Mouse (Mus musculus): Measurements from ENCODE around the gene Rin3. TPM values are rescaled to one million over a fixed set of nuclear protein-coding genes. Genes with fewer than 3 reads are reported as not detected.
A peak's percentile ranks its signal among the peaks of the same experiment; 100 is the strongest.

The Rin3 gene
- polyA plus RNA-seq, 1 experiment from 2014 or later = 9.0 TPM

DNA sequence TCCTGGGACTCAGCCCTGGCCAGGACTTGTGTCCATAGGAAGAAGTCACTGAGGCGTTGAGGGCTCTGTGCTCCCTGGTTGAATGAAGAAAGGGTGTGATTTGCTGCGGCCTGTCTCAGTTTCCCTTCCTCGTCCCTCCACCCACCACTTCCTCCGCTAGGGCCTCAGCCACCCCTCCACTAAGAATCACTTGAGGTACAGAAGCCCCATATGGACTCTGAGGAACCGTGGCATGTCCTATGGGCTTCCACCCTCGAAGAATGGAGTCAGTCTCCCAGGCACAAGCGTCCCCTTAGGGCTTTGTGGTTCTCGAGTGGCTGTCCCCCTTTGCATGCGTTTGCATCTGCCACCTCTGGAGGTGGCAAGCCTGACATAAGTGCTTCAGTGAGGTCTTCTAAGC, 100.4 kb downstream of the Rin3 start:
- Histone ChIP-seq H3K27me3 (no peaks in the 10 kb centered on the region), H3K9me3 (replicated peaks) (no peaks in the 10 kb centered on the region), H3K9ac (no peak overlapping the region), H3K4me1 (replicated peaks) (no peaks in the 10 kb centered on the region), H3K4me2 (no peak overlapping the region), H3K4me3 (no peak overlapping the region), H3K27ac (no peak overlapping the region), H3K36me3 (peaks cover 35% of the 10 kb centered on the region)
- WGBS = 85% methylated on average over 9 of the region's 9 CpGs
- ATAC-seq (replicated peaks; ENCODE audit: insufficient number of reproducible peaks, insufficient read depth, low FRiP score, low read depth) = no peak

DNA sequence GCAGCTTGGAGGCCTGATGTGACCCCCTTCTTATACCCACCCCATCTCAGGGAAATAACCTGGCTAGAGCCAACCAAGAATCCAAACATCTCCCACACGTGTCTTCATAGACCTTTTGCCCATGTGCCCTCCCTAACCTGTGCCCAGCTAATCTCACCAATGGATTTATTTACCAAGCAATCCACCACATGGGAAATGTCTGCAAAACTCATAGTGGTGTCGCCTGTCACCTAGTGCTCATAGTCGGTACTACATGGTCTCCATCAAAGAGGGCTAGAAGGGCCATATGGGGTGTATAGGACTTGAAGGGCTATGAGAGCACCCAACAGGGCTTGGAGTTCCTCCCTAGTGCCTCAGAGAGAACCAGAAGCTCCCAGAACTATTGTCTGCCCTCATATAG, 102.0 kb downstream of the Rin3 start:
- Histone ChIP-seq H3K36me3 (peaks cover 34% of the 10 kb centered on the region), H3K9ac (no peak overlapping the region), H3K4me1 (replicated peaks) (no peaks in the 10 kb centered on the region), H3K9me3 (replicated peaks) (no peaks in the 10 kb centered on the region), H3K27ac (no peak overlapping the region), H3K27me3 (no peaks in the 10 kb centered on the region), H3K4me3 (no peak overlapping the region), H3K4me2 (no peak overlapping the region)
- ATAC-seq (replicated peaks; ENCODE audit: insufficient number of reproducible peaks, insufficient read depth, low FRiP score, low read depth) = no peak
- WGBS = 25% methylated on average over 3 of the region's 3 CpGs

- H3K4me3 ChIP-seq = no peak overlapping the region
- peaks cover 25% of the 10 kb centered on the region for H3K36me3 ChIP-seq
- ATAC-seq (replicated peaks; ENCODE audit: insufficient number of reproducible peaks, insufficient read depth, low FRiP score, low read depth) = no peak
- H3K4me2 ChIP-seq = no peak overlapping the region
- 57% methylated on average over 16 of the region's 16 CpGs for WGBS
- no peaks in the 10 kb centered on the region for H3K9me3 ChIP-seq (replicated peaks)
- no peaks in the 10 kb centered on the region for H3K4me1 ChIP-seq (replicated peaks)
- no peaks in the 10 kb centered on the region for H3K27me3 ChIP-seq
- H3K9ac ChIP-seq = no peak overlapping the region
- no peak overlapping the region for H3K27ac ChIP-seq
These were observed 104.5 kb downstream of the Rin3 start for GRCm38 (mm10) chr12:102387219-102387917.

- 42% methylated on average over 8 of the region's 8 CpGs for WGBS
- Histone ChIP-seq H3K4me3 (no peak overlapping the region), H3K36me3 (peaks cover 33% of the 10 kb centered on the region), H3K27me3 (no peaks in the 10 kb centered on the region), H3K9me3 (replicated peaks) (no peaks in the 10 kb centered on the region), H3K27ac (no peak overlapping the region), H3K4me1 (replicated peaks) (no peaks in the 10 kb centered on the region), H3K9ac (no peak overlapping the region), H3K4me2 (no peak overlapping the region)
- ATAC-seq (replicated peaks; ENCODE audit: insufficient number of reproducible peaks, insufficient read depth, low FRiP score, low read depth) = no peak
These were observed 107.2 kb downstream of the Rin3 start for GRCm38 (mm10) chr12:102390042-102390441.

GRCm38 (mm10) chr12:102391109-102391508, 108.3 kb downstream of the Rin3 start:
- no peak overlapping the region for H3K4me2 ChIP-seq
- no peak for ATAC-seq (replicated peaks; ENCODE audit: insufficient number of reproducible peaks, insufficient read depth, low FRiP score, low read depth)
- H3K36me3 ChIP-seq = peaks cover 36% of the 10 kb centered on the region
- no peaks in the 10 kb centered on the region for H3K27me3 ChIP-seq
- H3K9me3 ChIP-seq (replicated peaks) = no peaks in the 10 kb centered on the region
- no peaks in the 10 kb centered on the region for H3K4me1 ChIP-seq (replicated peaks)
- WGBS = 90% methylated on average over 2 of the region's 2 CpGs
- H3K4me3 ChIP-seq = no peak overlapping the region
- H3K27ac ChIP-seq = no peak overlapping the region
- no peak overlapping the region for H3K9ac ChIP-seq

GRCm38 (mm10) chr12:102391982-102392381, 109.1 kb downstream of the Rin3 start:
- no peaks in the 10 kb centered on the region for H3K4me1 ChIP-seq (replicated peaks)
- ATAC-seq (replicated peaks; ENCODE audit: insufficient number of reproducible peaks, insufficient read depth, low FRiP score, low read depth) = no peak
- H3K9me3 ChIP-seq (replicated peaks) = no peaks in the 10 kb centered on the region
- no peaks in the 10 kb centered on the region for H3K27me3 ChIP-seq
- 76% methylated on average over 4 of the region's 4 CpGs for WGBS
- H3K4me2 ChIP-seq = no peak overlapping the region
- H3K4me3 ChIP-seq = no peak overlapping the region
- H3K36me3 ChIP-seq = peaks cover 41% of the 10 kb centered on the region
- H3K27ac ChIP-seq = no peak overlapping the region
- no peak overlapping the region for H3K9ac ChIP-seq

DNA sequence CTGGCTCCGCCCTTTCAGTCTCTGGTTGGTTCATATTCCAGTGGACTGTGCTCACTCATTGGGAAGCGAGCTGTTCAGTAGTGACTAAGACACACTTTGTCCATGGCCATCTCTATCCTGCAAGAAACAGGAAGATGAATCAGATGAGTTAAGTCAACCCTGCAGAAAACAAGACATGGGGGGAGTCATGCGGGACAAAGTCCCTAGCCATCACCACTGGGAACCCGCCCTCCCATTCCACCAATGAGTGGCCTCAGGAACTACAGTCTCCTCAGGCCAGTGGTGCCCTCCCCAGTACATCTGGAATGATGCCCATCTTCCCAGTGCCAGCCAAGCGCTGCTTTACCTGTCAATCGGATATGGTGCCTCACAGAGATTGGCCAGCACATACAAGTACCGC, 111.6 kb downstream of the Rin3 start:
- no peak overlapping the region for H3K9ac ChIP-seq
- H3K27ac ChIP-seq = no peak overlapping the region
- H3K36me3 ChIP-seq = peaks cover 42% of the 10 kb centered on the region

DNA sequence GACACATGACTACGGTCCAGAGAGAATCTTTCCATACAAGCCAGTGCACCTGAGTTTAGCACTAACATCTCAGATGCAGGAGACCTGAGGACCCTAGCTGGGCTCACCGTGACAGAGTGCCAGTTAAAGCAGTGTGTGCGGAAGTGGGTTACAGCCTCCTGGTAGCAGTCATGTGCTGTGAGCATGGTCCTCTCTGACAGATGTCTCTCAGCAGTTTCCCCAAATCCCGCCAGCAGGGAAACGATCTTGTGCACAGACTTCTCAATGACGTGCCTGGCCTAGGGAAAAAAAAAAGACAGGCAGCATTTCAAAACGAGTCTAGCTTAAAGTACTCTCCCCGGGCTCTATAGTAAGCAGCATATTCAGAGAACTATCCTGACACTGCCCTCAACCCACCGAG, 112.7 kb downstream of the Rin3 start:
- no peaks in the 10 kb centered on the region for H3K9me3 ChIP-seq (replicated peaks)
- no peaks in the 10 kb centered on the region for H3K27me3 ChIP-seq
- no peak overlapping the region for H3K27ac ChIP-seq
- H3K9ac ChIP-seq = no peak overlapping the region
- 68% methylated on average over 9 of the region's 9 CpGs for WGBS
- H3K36me3 ChIP-seq = peaks cover 43% of the 10 kb centered on the region
- peaks cover 16% of the 10 kb centered on the region for H3K4me1 ChIP-seq (replicated peaks)
- ATAC-seq (replicated peaks; ENCODE audit: insufficient number of reproducible peaks, insufficient read depth, low FRiP score, low read depth) = no peak
- H3K4me3 ChIP-seq = no peak overlapping the region
- no peak overlapping the region for H3K4me2 ChIP-seq

More for the DNA sequence above, 111.6 kb downstream of the Rin3 start:
- no peak overlapping the region for H3K4me3 ChIP-seq
- H3K27me3 ChIP-seq = no peaks in the 10 kb centered on the region
- H3K9me3 ChIP-seq (replicated peaks) = no peaks in the 10 kb centered on the region
- peaks cover 11% of the 10 kb centered on the region for H3K4me1 ChIP-seq (replicated peaks)
- 89% methylated on average over 7 of the region's 7 CpGs for WGBS
- no peak for ATAC-seq (replicated peaks; ENCODE audit: insufficient number of reproducible peaks, insufficient read depth, low FRiP score, low read depth)
- no peak overlapping the region for H3K4me2 ChIP-seq

GRCm38 (mm10) chr12:102395998-102396991, 113.4 kb downstream of the Rin3 start:
- H3K9ac ChIP-seq = no peak overlapping the region
- no peaks in the 10 kb centered on the region for H3K27me3 ChIP-seq
- no peak overlapping the region for H3K4me3 ChIP-seq
- no peak overlapping the region for H3K27ac ChIP-seq
- WGBS = 61% methylated on average over 19 of the region's 19 CpGs
- peaks cover 51% of the 10 kb centered on the region for H3K36me3 ChIP-seq
- H3K9me3 ChIP-seq (replicated peaks) = no peaks in the 10 kb centered on the region
- no peak for ATAC-seq (replicated peaks; ENCODE audit: insufficient number of reproducible peaks, insufficient read depth, low FRiP score, low read depth)
- H3K4me1 ChIP-seq (replicated peaks) = peaks cover 16% of the 10 kb centered on the region
- no peak overlapping the region for H3K4me2 ChIP-seq

- Histone ChIP-seq H3K27me3 (no peaks in the 10 kb centered on the region), H3K9ac (no peak overlapping the region), H3K27ac (peak overlapping the region; percentile 31; the same call in 1 of the 2 replicates), H3K4me1 (replicated peaks) (peaks cover 16% of the 10 kb centered on the region), H3K36me3 (peaks cover 61% of the 10 kb centered on the region), H3K9me3 (replicated peaks) (no peaks in the 10 kb centered on the region), H3K4me2 (no peak overlapping the region), H3K4me3 (no peak overlapping the region)
- ATAC-seq (replicated peaks; ENCODE audit: insufficient number of reproducible peaks, insufficient read depth, low FRiP score, low read depth) = no peak
- WGBS = 73% methylated on average over 4 of the region's 4 CpGs
These were observed 115.7 kb downstream of the Rin3 start for GRCm38 (mm10) chr12:102398588-102398987.

- no peak overlapping the region for H3K4me2 ChIP-seq
- peaks cover 32% of the 10 kb centered on the region for H3K4me1 ChIP-seq (replicated peaks)
- H3K9ac ChIP-seq = no peak overlapping the region
- H3K27ac ChIP-seq = 0 out of 2 replicates have a peak overlapping the region, but pooled peaks have one; percentile 37
- WGBS = 67% methylated on average over 13 of the region's 13 CpGs
- no peak overlapping the region for H3K4me3 ChIP-seq
- no peaks in the 10 kb centered on the region for H3K36me3 ChIP-seq
- no peaks in the 10 kb centered on the region for H3K27me3 ChIP-seq
- H3K9me3 ChIP-seq (replicated peaks) = no peaks in the 10 kb centered on the region
- no peak for ATAC-seq (replicated peaks; ENCODE audit: insufficient number of reproducible peaks, insufficient read depth, low FRiP score, low read depth)
These were observed 130.3 kb downstream of the Rin3 start for GRCm38 (mm10) chr12:102413171-102413570.

All from heart, embryonic 15.5 days (tissue).